ENCODE assay signal across 8 mouse cellular contexts in genomic region chr4:133752449-133753374, GRCm38 (mm10). TPM values are rescaled to one million over a fixed set of nuclear protein-coding genes. Genes with fewer than 3 reads are reported as not detected.
DNase-seq lines count a peak whose midpoint lies in the region; ATAC-seq lines count a peak whose summit lies in the region.

No protein-coding gene starts in this region.

- peak overlapping the region; percentile 93 for H3K4me2 ChIP-seq in kidney, embryonic 15.5 days
- peak overlapping the region; percentile 100 for H3K4me2 ChIP-seq in liver, embryonic 16.5 days (ENCODE audit: low read depth, low read length)

- WGBS in heart, embryonic 10.5 days: under 1% methylated on average over 100 of the region's 121 CpGs
- under 1% methylated on average over 76 of the region's 121 CpGs for WGBS in kidney, embryonic 15.5 days
- WGBS in liver, embryonic 16.5 days (ENCODE audit: insufficient replicate concordance): under 1% methylated on average over 79 of the region's 121 CpGs

- H3K36me3 ChIP-seq in heart, embryonic 10.5 days: peaks cover 16% of the 10 kb centered on the region
- peaks cover 17% of the 10 kb centered on the region for H3K36me3 ChIP-seq in kidney, embryonic 15.5 days
- peaks cover 8% of the 10 kb centered on the region; the same call in 1 of the 2 replicates for H3K36me3 ChIP-seq in liver, embryonic 16.5 days (ENCODE audit: control insufficient read depth, insufficient read depth)

- H3K9ac ChIP-seq in kidney, embryonic 15.5 days: peak overlapping the region; percentile 100
- H3K9ac ChIP-seq in liver, embryonic 16.5 days (ENCODE audit: low read depth, low read length): peak overlapping the region; percentile 100

- H3K27me3 ChIP-seq in heart, embryonic 10.5 days (ENCODE audit: insufficient read depth, poor library complexity, severe bottlenecking): no peaks in the 10 kb centered on the region
- no peaks in the 10 kb centered on the region for H3K27me3 ChIP-seq in kidney, embryonic 15.5 days
- H3K27me3 ChIP-seq in liver, embryonic 16.5 days (ENCODE audit: control insufficient read depth, insufficient read depth, low read depth, low read length): no peaks in the 10 kb centered on the region

- peak; percentile 21 for DNase-seq in 3T3-L1 (ENCODE audit: low read depth, low spot score)
- peak; percentile 38 for DNase-seq in Muller cell, postnatal 12 days (ENCODE audit: inconsistent ontology term)
- DNase-seq in cerebellum, postnatal 36 days: peak; percentile 48 to 51
- peak; percentile 79 for DNase-seq in heart, embryonic 10.5 days (ENCODE audit: low spot score)
- DNase-seq in ovary, postnatal 36 days (ENCODE audit: low spot score): peak; percentile 57
- DNase-seq in thymus, postnatal 25 days: peak; percentile 71

- H3K9me3 ChIP-seq in heart, embryonic 10.5 days: no peaks in the 10 kb centered on the region
- H3K9me3 ChIP-seq in kidney, embryonic 15.5 days (replicated peaks): no peaks in the 10 kb centered on the region
- no peaks in the 10 kb centered on the region for H3K9me3 ChIP-seq in liver, embryonic 16.5 days (replicated peaks; ENCODE audit: control insufficient read depth, low read length)

- peak overlapping the region; percentile 100 for H3K27ac ChIP-seq in heart, embryonic 10.5 days
- H3K27ac ChIP-seq in kidney, embryonic 15.5 days: peak overlapping the region; percentile 100
- H3K27ac ChIP-seq in liver, embryonic 16.5 days (ENCODE audit: low read length): peak overlapping the region; percentile 100

- peak overlapping the region; percentile 95 for H3K4me3 ChIP-seq in heart, embryonic 10.5 days
- peak overlapping the region; percentile 79 for H3K4me3 ChIP-seq in kidney, embryonic 15.5 days (replicated peaks)
- peak overlapping the region; percentile 99 for H3K4me3 ChIP-seq in liver, embryonic 16.5 days (ENCODE audit: low read depth, low read length)

- peaks cover 46% of the 10 kb centered on the region for H3K4me1 ChIP-seq in heart, embryonic 10.5 days
- peaks cover 56% of the 10 kb centered on the region for H3K4me1 ChIP-seq in kidney, embryonic 15.5 days
- peaks cover 50% of the 10 kb centered on the region for H3K4me1 ChIP-seq in liver, embryonic 16.5 days (ENCODE audit: control insufficient read depth, low read depth, low read length)

- no peak for ATAC-seq in kidney, embryonic 15.5 days (replicated peaks; ENCODE audit: low FRiP score)
- no peak for ATAC-seq in liver, embryonic 16.5 days (ENCODE audit: low read depth)

RNA-seq across cellular contexts. Expression of gene Arid1a, which starts 3.9 kb away (rescaled TPM):
- 23.8 and 31.5 TPM in 2 replicates for polyA plus RNA-seq in heart, embryonic 10.5 days (2016; fragmentation: Nextera tagmentation; extraction: Ambion mirVana)
- 33.5 and 36.1 TPM in 2 replicates for polyA plus RNA-seq in kidney, embryonic 15.5 days (2015; fragmentation: Nextera tagmentation; extraction: Ambion mirVana)
- 7.6 and 7.9 TPM in 2 replicates for polyA plus RNA-seq in liver, embryonic 16.5 days (2015; fragmentation: Nextera tagmentation; extraction: Ambion mirVana)

Comparison
In these comparisons a context has a peak if more than half of its experiments do, and no peak if none do; other contexts are left out.
1. DNase-seq: peak in every context shown above with its lines; median percentile 79 in heart, embryonic 10.5 days; 71 in thymus, postnatal 25 days; 57 in ovary, postnatal 36 days; 50 in cerebellum, postnatal 36 days; 38 in Muller cell, postnatal 12 days; 21 in 3T3-L1.